Mouse (Mus musculus) layer of hippocampus, adult 9-10 months (tissue): ENCODE measurements at regions not wholly inside any gene's neighbourhood (a gene's known extent, or its start where the extent isn't known, plus 50 kb on each side); places are given as distances from the start of the nearest gene placed in this dataset.
"Not testable (repeated sequence)": the region's sequence is repeated elsewhere in the genome, so short reads cannot be mapped to it uniquely, and the experiment has no call there.

Experiments
- DNase-seq: peaks from one replicate; pipeline ENCODE4 v3.0.0; 2022; ENCODE audit warnings: low spot score

- DNase-seq = no peak
Observed at GRCm38 (mm10) chr3:7079073-7079472, 458.8 kb upstream of the 1700008P02Rik start.

GRCm38 (mm10) chr3:7076850-7077249, 456.6 kb upstream of the 1700008P02Rik start:
- DNase-seq = no peak

GRCm38 (mm10) chr3:7074488-7074887, 454.2 kb upstream of the 1700008P02Rik start:
- DNase-seq = no peak

GRCm38 (mm10) chr3:7041372-7042057, 421.3 kb upstream of the 1700008P02Rik start:
- DNase-seq = no peak

- no peak for DNase-seq
Observed at GRCm38 (mm10) chr3:7035833-7036232, 415.6 kb upstream of the 1700008P02Rik start.

- DNase-seq = peak; percentile 10
Observed at GRCm38 (mm10) chr3:7027845-7028244, 407.6 kb upstream of the 1700008P02Rik start.

GRCm38 (mm10) chr3:7014345-7014973, 394.2 kb upstream of the 1700008P02Rik start:
- DNase-seq = no peak

GRCm38 (mm10) chr3:7013516-7013915, 393.3 kb upstream of the 1700008P02Rik start:
- no peak for DNase-seq

- no peak for DNase-seq
Observed at GRCm38 (mm10) chr3:7010294-7011087, 390.2 kb upstream of the 1700008P02Rik start.

GRCm38 (mm10) chr3:7008671-7009217, 388.5 kb upstream of the 1700008P02Rik start:
- DNase-seq = no peak

- DNase-seq = no peak
Observed at GRCm38 (mm10) chr3:7007811-7008359, 387.6 kb upstream of the 1700008P02Rik start.

- not testable (repeated sequence) for DNase-seq
Observed at GRCm38 (mm10) chr3:6991735-6992134, 371.5 kb upstream of the 1700008P02Rik start.

GRCm38 (mm10) chr3:6984918-6985317, 364.7 kb upstream of the 1700008P02Rik start:
- DNase-seq = no peak

- no peak for DNase-seq
Observed at GRCm38 (mm10) chr3:6957681-6958080, 337.4 kb upstream of the 1700008P02Rik start.

GRCm38 (mm10) chr3:6932535-6933103, 312.4 kb upstream of the 1700008P02Rik start:
- no peak for DNase-seq

GRCm38 (mm10) chr3:6926737-6927136, 306.5 kb upstream of the 1700008P02Rik start:
- no peak for DNase-seq

- DNase-seq = not testable (repeated sequence)
Observed at GRCm38 (mm10) chr3:6922647-6923046, 302.4 kb upstream of the 1700008P02Rik start.

GRCm38 (mm10) chr3:6920253-6920652, 300.0 kb upstream of the 1700008P02Rik start:
- no peak for DNase-seq

GRCm38 (mm10) chr3:6887936-6888335, 267.7 kb upstream of the 1700008P02Rik start:
- no peak for DNase-seq

- DNase-seq = no peak
Observed at GRCm38 (mm10) chr3:6887053-6887700, 266.9 kb upstream of the 1700008P02Rik start.
